Mouse (Mus musculus) kidney, postnatal 10 days (tissue): ENCODE measurements around the gene Anpep.

Source experiments
- DNase-seq: peaks from one replicate; pipeline ENCODE4 v3.0.0; 2021; ENCODE audit warnings: mixed read lengths

Anpep gene

GRCm38 (mm10) chr7:79860811-79861210 lies at the start of gene Anpep:
TSS of gene Anpep (minus strand) at chr7:79861059.
- DNase-seq, result no peak

GRCm38 (mm10) chr7:79907356-79907755 lies 46.5 kb upstream of the Anpep start:
- DNase-seq, result no peak

DNA sequence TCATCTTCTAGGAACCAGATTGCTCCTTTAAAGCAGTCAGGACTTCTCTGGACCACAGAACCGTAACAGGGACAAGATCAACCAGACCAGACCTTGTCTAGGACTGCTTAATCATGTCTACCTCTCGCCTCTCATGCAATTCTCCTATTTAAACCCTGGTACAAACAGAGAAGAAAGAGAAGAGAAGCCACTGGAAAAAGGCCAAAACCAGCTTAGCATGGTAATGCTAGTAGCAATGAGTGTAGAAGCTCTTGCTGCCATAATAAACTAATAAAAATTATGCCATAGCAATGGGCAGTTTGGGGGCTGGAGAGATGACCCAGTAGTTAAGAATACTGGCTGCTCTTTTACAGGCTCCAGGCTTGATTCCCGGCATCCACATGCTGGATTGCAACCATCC lies 46.1 kb upstream of the Anpep start:
- no peak for DNase-seq

DNA sequence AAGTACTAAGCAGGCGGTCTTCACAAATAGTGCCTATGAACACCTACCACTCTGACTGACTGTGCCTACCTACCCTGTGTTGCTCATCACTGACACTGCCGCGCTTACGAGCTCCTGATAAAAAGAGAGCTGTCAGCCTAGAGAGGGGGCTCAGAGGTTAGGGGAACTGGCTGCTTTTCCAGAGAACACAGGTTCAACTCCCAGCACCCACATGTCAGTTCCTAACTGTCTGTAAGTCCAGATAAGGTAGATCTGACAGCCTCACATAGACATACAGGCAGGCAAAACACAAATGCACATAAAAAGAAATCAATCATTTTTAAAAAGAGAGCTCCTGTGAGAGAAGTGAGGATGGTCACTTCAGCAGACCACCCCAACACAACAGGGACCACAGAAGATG lies 44.3 kb upstream of the Anpep start:
- DNase-seq, result no peak

- no peak for DNase-seq
Measured at GRCm38 (mm10) chr7:79903160-79903792, 42.4 kb upstream of the Anpep start.

DNA sequence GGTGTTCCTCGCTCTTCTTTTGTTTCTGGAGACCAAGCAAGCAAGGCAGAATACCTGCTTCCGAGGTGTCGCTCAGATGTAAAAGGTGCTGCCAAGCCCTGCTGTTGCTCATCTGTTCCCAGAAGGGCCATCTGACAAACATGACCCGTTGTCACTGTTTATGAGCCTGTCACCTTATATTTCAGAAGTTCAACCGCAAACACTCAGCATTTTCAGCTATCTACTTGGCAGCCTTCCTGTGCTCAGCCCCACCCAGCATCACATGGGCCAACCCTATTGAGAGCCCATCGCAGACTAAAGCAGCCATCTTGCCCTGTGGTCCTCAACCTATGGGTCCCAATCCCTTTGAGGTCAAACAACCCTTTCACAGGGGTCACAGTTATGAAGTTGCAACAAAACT lies 39.9 kb upstream of the Anpep start:
- no peak for DNase-seq

DNA sequence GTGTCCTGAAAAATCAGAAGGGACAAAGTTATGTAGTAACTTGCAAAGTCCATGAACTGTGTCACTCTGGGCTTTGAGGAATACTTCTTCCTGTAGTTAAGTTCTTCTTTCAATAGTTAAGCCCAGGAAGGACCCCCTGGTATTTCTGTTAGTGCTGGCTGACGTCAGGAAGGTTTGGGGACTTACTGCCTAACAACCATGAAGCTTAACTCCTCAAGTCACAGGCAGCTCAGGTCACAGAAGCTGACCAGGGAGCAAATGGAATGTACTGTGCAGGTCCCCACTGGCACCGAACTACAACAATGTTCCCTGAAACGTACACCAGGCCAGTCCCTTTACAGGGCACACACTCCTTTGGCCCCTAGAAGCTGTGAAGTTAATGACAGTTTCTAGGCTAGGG lies 34.4 kb upstream of the Anpep start:
- no peak for DNase-seq

- no peak for DNase-seq
Measured at GRCm38 (mm10) chr7:79894790-79895189, 33.9 kb upstream of the Anpep start.

GRCm38 (mm10) chr7:79892576-79893428 lies 31.9 kb upstream of the Anpep start:
- no peak for DNase-seq

DNA sequence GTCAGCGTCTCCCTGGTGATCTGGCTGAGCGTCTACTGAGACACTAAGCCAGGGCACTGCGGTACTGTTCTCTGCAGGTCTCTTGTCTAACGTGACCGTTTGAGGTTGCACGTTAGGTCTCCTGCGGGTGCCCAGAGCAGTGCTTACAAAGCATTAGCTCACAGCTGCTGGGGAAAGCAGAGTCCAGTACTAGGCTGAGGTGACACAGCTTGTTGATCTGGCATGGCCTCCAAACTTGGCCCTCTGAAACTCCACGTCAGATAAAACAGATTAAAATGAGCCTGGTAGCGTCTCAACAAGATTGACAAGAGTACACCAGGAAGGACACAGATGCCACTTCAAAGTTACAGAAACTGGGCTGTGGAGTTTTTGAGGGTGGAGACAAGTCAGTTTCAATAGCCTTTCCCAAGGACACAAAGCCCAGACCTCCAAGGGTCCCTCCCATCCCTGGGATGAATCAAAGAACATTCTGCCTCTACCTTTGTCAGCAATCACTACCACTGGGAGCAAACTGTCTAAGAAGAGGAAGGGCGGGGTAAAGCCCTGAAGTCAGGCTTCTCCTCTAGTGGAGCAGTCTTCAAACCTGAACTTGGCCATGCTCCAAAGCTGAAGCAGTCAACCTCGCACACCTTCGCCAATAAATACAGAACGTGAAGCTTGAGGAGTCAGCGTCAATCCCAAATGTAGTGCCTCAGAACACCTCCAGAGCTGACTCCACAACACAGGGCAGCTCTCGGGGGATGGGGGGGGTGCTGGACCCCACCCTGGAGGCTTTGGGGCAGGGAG lies 29.8 kb upstream of the Anpep start:
- peak; percentile 57 for DNase-seq

DNA sequence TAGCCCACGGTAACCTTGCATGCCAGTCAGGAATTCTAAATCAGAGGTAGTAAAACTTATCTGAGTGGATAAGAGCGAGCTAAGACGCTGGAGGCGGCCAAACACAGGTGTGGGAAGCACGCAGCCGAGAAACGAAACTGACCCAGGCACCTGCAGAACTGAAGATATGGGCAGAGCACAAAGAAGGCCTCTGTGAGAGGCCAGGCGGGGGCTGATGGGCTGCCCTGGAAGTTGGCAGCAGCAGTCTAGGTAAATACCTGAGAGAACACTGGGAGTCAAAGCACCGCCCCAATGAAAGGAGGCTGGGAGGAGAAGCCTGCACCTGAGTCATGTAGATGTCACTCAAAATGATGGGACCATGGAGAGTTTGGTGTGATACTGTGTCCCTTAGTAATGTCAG lies 27.7 kb upstream of the Anpep start:
- DNase-seq, result no peak

GRCm38 (mm10) chr7:79883613-79884334 lies 22.9 kb upstream of the Anpep start:
- DNase-seq, result no peak

- no peak for DNase-seq
Measured at GRCm38 (mm10) chr7:79881901-79882300, 21.0 kb upstream of the Anpep start.

- peak; percentile 51 for DNase-seq
Measured at GRCm38 (mm10) chr7:79880998-79881397, 20.1 kb upstream of the Anpep start.

- no peak for DNase-seq
Measured at GRCm38 (mm10) chr7:79880033-79880432, 19.2 kb upstream of the Anpep start.

- DNase-seq, result no peak
Measured at GRCm38 (mm10) chr7:79878455-79879025, 17.7 kb upstream of the Anpep start.

DNA sequence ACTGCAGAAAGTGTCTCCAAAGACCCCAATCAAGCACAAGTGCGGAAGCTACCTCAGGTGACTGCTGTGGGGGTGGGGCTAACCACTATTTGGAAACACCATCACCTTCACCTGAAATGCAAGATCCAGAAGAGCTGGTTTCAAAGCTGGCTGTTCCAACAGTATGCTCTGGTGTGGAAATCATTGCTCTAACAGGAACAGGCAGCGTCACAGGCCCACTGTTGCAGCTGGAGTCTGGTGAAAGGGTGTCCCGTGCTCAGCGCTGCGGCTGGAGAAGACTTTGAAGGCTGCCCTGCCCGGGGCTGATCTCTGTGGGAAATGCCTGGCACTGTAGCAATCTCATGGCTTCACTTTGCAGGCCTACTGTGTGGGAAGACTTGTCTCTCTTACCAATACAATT lies 12.5 kb upstream of the Anpep start:
- DNase-seq, result no peak

DNA sequence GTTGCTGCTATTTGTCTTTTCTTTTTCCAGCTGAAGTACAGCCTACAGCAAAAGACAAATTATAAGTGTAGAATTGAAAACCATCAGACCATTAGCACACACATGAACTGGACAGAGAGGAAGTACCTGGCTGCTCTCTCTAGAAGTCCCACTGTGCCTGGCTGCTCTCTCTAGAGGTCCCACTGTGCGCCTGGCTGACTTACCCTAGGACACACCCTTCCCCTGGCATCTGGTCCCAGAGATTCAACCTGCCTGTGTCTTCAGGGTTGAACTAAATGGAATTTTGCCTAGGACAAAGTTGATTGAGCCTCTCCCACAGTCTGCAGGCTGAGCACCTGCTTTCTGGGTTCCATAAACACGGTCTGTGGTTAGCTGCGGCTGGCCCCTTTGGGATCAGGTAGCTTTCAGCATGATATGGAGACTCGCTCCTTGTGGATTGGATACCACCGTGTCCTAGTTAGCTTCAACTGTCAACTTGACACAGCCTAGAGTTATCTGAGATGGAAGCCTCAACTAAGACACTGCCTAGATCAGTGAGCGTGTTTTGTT lies 11.0 kb upstream of the Anpep start:
- DNase-seq, result no peak

GRCm38 (mm10) chr7:79869072-79869719 lies 8.3 kb upstream of the Anpep start:
- DNase-seq, result no peak

DNA sequence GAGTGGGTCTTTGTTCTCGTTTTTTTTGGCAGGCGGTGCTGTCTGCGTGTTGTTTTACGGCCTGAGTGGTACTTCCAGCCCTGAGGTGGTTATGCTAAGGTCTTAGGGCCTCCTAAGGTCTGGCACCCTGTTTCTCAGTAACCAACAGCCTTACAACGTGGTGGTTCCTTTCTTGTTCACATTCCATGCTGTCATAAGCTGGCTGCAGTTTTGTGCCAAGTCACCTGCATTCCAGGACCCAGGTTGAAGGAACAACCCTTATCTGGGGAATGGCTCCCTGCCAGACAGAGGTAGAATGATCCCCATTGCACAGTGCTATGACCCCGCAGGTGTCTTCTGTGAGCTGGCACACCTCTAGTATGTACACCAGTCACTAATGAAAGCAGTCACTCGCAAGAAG lies 7.6 kb upstream of the Anpep start:
- peak; percentile 43 for DNase-seq

- DNase-seq, result peak; percentile 23
Measured at GRCm38 (mm10) chr7:79867861-79868260, 7.0 kb upstream of the Anpep start.
